In the genomic region with DNA sequence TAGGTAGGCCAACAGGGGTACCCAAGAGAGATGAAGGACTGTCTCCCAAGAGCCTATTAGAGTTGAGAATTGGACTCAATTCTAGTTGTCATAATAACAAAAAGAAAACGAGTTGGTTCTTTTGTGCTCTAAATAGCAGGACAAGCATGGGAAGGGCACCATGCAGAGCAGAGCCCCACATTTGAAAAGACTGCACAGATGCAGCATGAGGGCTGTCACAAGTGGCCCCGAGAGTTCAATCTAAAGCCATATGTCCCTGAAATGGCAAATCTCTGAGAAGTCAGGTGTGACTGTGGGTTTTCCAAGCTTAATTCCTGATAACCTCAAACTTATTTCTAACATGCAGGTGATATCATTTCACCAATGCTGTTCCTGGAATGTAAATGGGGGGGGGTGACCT, we compare ENCODE assay signal across 8 mouse cellular contexts.
"Had no signal": no experiment of that assay in that cellular context is flagged by ENCODE, and none has a peak within 500 bp of the region (broad histone marks: within the 10 kb centered on the region; RNA-seq: fewer than 3 reads in every experiment).

No protein-coding gene starts in this region.

- DNase-seq: kidney, postnatal 25 days; layer of hippocampus, adult 9-11 months; liver, embryonic 13.5 days; lung, adult 2 months; lung, postnatal 14 days; lung, postnatal 4 days; midbrain, embryonic 14.5 days; thymus, postnatal 25 days had no signal
